Mouse (Mus musculus) spleen, postnatal 14 days (tissue): ENCODE data around the gene Qrich1.
A peak's percentile ranks its signal among the peaks of the same experiment; 100 is the strongest.

Experiments
- DNase-seq, 2 experiments: peaks; one replicate each; pipeline ENCODE4 v3.0.0; 2021 to 2022; ENCODE audit warnings: low spot score in 2 of 2

Qrich1 gene

DNA sequence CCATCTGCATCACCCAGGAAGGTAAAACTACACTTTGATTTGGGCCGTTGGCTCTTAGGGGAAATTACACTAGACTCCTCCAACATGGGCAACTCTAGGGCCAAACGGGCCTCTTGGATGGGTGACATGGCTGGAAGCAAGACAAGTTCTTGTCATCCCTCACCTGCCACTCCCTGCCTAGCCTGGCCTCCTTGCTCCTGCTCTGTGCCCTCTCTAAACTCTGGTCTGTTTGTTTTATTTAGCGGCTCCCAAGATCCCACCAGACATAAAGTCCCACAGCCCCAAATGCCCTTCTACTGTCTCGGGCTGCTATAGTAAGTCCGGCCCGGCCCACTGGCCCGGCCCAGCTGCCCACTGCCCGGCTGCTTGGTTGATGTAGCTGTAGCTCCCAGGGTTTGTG is 47.1 kb downstream of the Qrich1 start:
- no peak for DNase-seq

DNA sequence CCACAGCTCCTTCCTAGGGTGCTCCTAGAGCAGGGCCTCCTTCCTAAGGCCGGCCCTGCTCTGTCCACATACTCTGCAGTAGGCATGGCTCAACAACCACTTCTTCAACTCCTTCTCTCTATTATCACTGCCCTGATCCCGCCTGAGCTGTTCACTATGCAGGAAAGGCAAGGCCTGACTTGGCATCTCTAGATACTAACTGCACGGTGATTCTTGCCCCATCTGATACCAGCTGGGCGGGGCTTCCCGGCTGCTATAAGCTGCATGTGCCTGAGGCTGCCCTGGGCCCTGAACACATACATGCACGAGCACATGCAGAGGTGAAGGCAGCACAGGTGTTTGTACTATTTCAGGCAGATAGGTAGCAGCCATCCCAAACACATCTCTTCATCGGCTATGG is 47.5 kb downstream of the Qrich1 start:
- DNase-seq, result no peak

DNA sequence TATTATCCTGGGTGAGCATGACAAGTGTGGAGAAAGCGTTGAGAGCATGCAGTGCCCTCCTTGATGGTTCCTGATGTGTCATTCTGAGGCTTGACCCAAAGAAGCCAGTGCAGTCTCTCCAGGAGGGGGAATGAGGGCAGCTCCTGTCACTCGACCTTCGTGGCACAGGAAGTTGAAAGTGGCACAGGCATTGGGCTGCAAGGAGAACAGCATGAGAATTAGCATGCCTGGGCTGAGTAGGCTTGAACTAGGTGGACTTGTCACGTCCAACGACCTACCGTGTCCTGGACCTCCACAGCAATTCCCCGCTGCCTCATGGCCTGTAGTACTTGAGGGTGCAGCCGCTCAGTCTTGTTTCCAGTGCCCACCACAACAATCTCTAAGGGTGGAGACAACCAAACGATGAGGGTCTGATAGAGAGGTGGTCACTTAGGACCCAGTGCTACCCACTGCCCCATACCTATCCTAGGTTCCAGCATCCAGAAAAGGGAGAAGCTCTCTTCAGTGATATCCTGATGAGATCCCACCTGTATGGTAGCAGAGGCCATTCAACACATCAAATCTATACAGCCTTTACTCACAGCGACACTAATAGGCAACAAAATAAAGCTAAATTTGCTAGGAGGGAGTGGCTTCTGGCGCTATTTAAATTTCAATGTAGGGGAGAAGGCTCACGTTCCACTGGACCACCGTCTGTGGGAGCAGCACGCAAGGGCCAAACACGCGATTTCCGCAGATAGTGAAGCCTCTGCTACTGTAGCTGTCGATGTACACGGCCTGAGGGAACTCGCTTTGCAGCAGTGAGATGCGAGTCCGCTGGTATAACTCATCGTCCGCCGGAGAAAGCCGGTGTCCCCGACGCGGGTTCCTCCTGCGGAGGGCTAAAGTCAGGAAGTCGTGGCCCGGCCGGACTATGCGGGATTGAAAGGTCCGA is 49.5 kb downstream of the Qrich1 start:
- DNase-seq, result no peak

DNA sequence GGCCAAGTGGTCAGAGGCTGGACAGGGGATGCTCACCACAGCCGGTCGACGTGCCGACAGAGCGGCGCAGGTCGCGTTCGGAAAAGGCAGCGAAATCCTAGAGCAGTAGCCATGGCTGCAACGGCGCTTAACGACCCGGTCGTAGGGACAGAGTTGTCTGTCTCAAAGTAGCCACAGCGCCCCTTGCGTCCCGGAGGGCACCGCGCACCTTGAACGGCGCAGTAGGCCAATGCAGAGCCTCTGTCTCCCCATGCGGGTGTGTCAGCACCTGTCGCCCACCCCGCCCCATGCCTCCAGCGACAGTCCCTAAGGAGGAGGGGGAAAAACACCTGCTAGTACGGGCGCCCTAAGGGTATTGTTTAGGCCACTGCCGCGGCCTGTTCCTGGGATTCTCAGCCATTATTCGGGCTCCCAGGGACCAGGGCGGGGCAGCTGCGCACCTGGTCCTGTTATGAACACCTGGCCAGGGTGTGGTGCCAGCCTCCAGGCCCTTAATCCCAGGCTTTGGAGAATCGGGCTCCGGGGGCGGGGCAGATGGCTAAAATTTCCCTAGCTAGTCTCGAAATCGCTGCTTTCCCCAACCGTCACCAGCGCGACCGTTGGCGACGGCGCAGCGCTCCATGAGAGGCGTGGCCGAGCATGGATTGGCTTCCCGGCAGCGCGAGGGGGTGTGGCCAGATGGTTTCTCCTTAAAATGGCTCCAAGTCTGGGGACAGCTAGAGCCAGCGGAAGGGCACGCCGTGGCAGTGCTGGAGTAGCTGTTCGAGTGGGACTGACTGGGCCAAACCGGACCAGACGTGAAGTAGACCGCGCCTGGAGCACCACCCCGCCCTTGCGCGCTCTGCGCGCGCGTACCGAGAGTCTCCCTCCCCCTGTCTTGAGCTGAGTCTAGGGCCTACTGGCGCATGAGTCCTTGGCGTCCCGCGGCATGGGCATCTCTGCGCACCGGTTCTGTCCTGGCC is 50.5 kb downstream of the Qrich1 start, which contains the start of gene Ndufaf3:
Ndufaf3 (minus strand) TSS at position 620 of the 962 bp plus-strand sequence.
- peak; percentile 96 to 97 for DNase-seq

DNA sequence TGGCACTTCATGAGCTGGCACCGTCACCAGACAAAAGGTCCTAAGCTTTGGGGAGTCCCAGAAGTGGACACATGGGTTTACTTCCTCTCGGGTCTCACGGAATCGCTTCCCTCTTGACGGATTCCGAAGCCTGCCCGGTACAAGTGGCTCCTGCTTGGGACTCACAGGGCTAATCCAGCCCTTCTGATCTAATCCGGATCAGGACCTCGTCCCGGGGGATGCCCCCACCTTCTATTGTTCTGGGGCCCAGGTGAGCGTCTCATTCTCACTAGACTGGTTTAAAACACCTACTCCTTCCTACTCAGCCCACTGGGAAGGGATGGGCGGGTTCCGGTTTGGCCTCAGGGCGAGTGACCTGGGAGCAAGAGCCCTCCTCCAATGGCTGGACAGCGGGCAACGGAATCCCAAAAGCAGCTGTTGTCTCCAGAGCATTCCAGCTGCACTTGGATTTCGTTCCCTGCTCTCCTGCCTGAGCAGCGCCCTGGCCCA is 51.4 kb downstream of the Qrich1 start:
- DNase-seq, result no peak

DNA sequence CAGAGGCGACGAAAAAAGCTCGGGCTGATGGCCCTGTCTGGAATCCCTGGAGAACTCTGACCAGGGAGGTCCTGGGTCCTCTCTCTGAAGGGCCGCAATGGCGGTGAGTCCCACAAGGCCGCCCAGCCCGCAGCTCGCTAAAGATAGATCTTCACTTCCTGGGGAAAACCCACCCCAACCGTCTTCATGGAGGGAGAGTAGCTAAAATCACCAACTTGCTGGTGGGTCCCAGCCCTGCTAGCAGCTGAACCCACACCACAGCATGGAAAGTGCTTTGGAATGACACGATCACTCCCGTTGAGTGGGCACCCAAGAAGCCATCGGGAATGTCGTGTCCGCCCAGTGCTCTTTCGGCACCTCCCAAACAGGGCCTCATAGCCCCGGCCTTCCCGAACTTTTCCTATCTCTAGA is 51.9 kb downstream of the Qrich1 start:
- no peak for DNase-seq

DNA sequence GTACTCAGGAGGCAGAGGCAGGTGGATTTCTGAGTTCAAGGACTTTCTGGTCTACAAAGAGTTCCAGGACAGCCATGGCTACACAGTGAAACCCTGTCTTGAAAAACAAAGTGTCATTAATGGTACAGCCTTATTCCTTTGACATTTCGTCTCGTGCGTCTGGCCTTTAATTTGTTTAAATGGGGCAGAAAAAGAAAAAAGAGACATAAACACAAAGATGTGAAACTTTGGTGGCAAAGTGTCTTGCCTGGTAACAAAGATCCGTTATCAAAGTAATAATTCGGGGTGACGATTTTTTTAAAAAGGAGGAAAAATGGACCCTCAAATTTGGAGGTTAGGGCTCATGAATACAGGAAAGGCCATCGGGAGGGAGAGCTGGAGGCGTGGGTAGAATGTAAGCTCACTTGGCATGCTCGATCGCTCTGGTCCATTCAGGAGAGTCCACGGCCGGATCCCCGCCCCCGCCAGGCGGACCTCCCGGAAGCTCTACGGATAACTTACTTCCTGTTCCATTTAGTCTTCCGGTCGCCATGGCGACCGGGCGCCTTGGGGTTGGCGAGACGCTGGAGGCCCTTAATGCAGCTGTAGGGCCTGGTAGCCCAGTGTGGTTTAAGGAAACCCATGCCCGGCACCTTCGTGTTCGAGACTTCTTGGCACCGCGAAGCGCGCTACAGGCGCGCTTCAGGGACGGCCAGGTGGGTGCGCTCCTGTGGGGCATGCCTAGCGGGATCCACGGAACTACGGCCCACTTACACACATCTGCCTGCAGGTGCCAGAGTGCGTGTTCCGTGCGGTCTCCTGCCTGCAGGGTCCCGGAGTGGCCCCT is 53.0 kb downstream of the Qrich1 start, which contains the start of gene Dalrd3:
Dalrd3 (plus strand) TSS at position 506 of the 826 bp plus-strand sequence.
- peak; percentile 73 to 78 for DNase-seq

DNA sequence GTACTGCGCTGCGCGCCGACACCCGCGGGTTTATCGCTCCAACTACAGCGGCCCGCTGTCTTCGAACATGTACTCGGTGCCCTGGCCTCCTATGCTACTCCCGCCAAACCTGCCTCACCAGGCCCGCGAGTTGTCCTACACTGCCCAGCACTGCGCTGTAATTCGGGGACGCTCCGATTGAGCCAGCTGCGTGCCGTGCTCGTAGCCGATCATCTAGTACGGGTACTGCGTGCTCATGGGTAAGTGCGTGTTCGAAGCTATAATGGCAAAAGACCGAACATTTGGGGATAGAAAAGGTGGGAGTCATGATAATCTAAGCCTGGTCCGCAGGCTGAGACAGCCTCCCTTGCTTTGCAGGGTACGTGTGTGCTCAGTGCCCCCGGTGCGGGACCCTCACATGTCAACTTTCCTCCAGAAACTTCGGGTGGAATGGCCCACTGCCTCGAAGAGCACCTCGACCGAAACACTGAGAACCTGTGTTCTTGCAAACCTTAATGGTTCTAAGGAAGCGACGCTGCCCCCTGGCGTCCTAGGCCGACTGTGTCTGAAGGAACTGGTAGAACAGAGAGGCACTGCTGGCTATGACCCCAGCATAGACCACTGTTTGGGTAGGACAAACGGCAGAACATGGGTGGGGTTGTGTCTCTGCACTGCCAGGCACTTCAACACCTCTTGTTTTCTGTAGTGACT is 53.7 kb downstream of the Qrich1 start:
- DNase-seq, result peak; percentile 79 to 87

DNA sequence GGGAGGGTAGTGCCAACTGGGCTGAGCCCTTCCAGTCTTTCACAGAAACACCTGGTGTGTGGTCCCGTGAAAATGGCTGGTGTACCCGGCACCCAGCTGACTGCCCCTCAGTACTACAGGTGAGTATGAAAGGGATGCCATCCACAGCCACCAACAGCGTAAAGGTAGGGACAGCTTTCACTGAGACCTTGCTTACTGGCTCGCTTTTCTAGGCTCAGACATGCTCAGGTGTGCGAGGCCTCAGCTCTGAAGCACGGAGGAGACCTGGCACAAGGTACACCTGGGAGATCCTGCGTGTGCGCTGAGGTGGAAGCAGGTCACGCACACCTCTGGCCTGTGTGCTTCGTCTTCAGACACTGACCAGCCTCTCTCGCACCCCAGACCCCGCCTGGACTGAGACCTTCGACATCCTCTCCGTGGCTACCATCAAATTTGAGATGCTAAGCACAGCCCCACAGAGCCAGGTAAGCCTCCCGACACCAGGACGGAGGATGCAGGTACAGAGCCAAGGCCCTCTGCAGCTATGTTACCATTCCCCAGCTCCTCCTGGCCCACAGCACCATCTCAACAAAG is 54.9 kb downstream of the Qrich1 start:
- no peak for DNase-seq

DNA sequence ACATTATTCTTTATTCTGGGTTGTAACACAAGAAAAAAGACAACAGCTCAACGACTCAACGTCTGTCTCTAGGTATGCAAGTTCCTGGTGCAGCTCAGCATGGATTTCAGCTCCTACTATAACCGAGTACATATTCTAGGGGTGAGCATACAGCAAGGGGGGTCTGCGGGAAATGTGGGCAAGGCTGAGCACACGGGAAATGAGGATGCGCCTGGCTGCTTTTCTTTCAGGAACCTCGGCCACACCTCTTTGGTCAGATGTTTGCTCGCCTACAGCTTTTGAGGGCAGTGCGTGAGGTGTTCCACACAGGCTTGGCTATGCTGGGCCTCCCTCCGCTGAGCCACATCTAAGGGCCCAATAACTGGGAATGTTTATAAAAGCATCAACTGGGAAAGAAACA is 55.7 kb downstream of the Qrich1 start:
- no peak for DNase-seq

DNA sequence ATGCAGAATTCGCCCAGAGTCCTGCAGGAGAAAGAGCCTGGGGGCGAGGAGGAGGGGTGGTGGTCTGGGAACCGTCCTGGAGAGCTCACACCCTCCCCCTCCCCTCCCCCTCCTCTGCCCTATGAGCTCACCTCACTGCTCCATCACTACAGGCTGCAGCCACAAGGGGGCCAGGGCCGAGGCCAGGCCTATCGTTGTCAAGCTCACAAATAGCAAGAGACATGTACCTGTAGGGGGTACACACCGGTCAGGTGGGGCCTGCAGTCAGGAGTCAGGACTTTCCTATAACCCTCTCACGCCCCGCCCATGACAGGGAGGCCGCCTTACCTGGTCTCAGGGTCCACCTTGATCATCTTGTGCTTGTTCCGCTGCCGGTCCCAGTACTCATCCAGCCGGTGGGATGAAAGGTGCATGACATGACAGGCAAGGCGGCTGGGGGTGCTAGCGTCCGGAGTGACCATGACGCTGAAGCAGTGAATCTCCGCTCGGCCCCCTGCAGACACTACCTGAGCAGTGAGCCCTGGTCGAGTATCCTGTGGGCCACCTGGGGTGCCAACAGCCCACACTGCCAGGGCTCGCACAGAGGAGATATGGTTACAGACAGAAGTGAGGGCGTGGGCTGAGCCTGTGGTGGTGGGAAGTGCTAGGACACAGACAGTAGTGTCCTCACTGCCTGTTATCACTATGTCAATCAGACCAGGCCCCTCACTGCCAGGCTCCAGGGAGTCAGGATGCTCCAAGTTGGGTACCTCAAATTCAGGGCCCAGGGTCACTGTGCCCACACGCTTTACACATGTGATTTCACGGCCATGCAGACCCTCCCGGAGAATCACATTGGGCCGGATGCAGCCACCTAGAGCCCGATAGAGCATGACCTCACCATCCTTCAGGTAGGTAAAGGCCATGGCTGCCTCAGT is 57.4 kb downstream of the Qrich1 start:
- peak in 1 of 2 experiments; percentile 56 for DNase-seq

DNA sequence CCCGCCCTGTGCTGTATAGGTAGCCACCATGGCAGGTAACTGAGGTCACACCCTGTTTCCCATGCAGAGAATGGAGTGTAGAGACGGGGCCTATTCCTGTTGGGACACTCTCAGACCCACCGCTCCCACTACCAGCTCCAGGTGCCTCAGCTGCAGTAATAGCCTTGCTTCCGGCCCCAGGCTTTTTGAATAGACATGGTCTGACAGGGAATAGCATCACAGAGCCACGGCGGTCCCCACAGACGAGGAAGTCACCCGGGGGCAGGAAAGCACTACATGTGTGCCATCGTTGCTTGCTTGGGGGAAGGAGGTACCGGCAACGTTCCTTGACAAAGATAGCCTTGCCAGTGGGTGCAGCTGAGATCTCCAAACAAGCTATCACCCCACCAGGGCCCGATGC is 58.3 kb downstream of the Qrich1 start:
- DNase-seq, result no peak

DNA sequence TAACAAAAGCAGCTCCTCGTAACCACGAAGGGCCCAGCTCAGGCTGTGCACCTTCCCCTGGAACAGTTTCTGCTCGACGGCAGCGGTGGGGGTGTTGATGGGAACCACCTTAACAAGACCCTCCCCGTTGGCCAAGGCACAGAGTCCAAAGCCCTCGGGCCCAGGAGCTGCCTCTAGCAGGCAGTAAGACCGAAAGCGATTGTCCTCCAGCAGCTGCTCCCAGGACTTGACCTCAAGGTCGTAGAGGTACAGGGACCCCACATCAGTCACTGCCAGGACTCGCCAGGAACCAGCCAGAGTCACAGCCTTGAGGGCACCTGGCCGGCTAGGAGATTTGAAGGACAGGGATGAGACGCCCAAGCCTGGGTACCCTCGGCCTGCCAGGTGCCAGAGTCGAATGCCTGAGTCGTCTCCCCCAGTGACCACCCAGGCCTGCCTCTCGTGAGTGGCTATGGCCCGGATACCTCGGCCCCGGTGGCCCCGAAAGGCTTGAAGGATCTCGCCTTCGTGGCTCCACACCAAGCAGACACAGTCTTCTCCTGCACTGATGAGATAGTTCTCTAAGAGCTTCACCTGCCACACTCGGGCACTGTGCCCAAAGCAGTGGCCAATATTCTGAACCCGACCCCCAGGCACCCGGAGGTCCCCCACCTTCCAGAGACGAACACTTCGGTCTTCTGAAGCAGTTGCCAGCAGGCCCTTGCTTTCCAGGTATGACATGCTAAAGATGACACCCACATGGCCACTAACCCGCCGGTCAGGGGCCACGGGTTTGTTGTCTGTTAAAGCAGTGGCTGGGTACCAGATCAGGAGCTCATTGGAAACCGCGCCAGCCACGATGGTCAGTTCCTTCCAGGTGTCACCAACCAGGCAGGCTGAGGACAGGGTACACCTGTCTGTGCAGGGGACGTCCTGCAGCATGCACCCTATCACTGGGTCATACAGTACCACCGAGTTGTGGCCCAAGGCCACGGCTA is 59.0 kb downstream of the Qrich1 start:
- DNase-seq, result no peak

DNA sequence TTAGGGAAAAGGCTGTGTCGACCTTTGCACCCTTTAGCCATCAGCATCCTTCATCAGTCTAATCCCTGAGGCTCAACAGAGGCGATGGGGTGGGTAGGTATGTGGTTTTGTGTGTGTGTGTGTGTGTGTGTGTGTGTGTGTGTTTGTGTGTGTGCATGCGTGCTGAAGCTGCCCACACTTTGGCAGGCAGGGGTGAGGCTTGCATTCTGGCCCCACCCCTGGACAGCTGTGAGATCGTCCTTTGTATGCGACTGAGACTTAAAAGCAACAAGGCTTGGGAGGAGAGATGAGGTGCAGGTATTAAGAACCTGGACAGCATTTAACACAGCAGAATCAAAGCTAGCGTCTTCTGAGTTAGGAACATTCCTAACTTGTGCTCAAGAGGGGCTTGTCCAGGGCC is 60.4 kb downstream of the Qrich1 start:
- DNase-seq, result no peak

DNA sequence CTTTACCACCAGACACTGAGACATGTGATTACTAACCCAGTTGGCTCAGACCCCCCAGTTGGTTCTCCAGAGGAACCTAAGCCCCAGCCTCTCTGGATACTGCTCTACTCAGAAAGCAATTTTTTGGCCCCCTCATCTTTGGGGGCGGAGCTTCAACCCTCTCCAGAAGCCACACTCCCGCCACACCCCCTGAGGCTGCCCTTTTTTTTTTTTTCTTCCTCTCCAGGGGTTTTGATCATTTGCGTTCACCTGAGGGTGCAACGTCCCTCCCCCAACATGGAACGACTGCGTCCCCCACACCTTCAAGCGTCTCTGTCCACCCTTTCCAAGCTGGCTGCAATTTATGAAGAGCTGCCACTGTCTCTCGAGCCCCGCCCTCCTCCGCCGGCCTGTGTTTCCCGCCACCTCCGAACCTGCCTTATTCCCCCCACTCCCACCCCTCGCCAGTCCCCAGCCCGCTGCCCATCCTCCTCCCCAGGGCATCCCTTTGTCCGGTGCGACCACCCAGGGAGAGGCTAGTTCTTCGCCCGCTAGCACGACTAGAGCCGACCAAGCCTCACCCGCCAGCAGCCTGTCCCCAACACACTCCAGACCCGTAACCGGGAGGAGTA is 61.4 kb downstream of the Qrich1 start:
- no peak for DNase-seq

DNA sequence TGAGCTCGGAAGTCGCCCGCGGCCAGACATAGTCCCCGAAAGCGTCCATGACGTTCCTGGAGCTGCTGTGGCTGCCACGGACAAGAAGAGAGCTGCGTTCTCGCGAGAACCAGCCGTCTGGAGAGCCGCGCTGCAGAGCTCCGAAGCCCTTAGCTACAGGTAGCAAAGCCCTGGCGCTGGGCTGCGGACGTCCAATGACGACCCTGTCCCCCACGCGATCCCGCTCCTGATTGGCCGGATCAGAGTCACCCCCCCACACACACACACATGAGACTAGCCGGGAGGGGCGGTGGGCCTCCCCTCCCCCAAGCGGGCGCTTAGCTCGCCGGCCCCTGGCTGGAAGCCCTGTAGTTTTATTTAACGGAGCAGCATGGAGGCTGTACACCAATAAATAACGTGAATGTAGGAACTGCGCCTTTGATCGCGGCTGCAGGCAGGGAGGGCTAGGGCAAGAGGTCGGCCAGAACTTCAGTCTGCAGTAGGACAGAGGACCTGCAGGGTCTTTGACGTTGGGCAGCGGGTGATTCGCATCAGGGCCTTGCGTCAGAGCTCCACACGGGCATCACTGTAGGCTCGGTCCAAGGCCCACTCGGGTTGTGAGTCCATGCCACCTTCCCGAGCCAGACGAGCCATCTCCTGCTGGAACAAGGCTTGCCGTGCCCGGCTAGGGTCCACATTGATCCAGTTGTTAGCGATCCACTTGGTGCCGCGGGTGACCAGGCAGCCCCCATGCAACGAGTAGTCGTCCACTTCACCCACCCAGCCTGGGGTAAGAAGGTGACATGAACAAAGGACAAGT is 62.1 kb downstream of the Qrich1 start, which contains the start of gene Wdr6:
Wdr6 (minus strand) TSS at position 195 of the 799 bp plus-strand sequence.
- DNase-seq, result peak; percentile 74 to 77

DNA sequence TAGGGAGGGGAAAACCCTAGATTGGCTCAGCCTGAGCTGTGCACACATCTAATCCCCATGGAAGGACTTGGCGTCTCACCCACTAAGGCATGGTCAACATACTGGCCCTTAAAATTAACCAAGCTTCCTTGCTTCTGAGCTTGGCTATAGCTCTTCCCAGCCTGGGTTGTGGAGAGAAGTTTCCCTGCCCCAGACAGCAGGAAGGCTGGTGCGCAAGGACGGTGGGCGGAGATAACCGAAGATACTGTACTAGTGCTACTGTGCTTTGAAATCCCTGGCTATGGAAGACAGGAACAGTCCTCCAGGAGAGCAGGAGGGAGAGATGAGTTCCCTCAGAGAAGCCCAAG is 62.7 kb downstream of the Qrich1 start:
- no peak for DNase-seq
